Mouse (Mus musculus) liver, adult 2 months (tissue): ENCODE results near the gene Bok.
"Not testable (repeated sequence)": the region's sequence is repeated elsewhere in the genome, so short reads cannot be mapped to it uniquely, and the experiment has no call there.

ENCODE experiments used
- CTCF ChIP-seq: fragments of 200-500 bp; IDR thresholded peaks from 2 replicates; pipeline ENCODE4 v1.5.1; 2011; ENCODE audit warnings: low read depth, low read length, control low read depth
- POLR2A ChIP-seq: fragments of 200-500 bp; IDR thresholded peaks from 2 replicates; pipeline ENCODE4 v1.6.1; 2011; ENCODE audit warnings: low read length, control low read depth; ENCODE audit not compliant: insufficient read depth; ENCODE audit errors: extremely low read depth

DNA sequence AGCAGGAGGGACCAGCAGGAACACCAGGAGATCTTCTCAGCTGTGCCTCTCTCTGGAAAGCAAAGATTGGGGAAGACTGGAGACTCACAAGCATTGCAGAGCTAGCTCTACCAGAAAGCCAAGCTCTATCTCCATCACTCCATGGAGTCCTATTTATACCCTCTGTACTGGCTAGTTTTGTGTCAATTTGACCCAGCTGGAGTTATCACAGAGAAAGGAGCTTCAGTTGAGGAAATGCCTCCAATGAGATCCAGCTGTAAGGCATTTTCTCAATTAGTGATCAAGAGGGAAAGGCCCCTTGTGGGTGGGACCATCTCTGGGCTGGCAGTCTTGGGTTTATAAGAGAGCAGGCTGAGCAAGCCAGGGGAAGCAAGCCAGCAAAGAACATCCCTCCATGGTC lies 26.9 kb upstream of the Bok start, which contains the start of gene Stk25:
- TF ChIP-seq CTCF, POLR2A: not testable (repeated sequence)
